Comparison of ENCODE assay signal across 25 mouse cellular contexts in genomic region chr1:125156093-125156492, GRCm38 (mm10).
"Had no signal": no experiment of that assay in that cellular context is flagged by ENCODE, and none has a peak within 500 bp of the region (broad histone marks: within the 10 kb centered on the region; RNA-seq: fewer than 3 reads in every experiment).

No protein-coding gene starts in this region.

- H3K27ac ChIP-seq: embryonic facial prominence, embryonic 10.5 days; embryonic facial prominence, embryonic 12.5 days; embryonic facial prominence, embryonic 13.5 days; embryonic facial prominence, embryonic 15.5 days; forebrain, embryonic 10.5 days; forebrain, embryonic 12.5 days; forebrain, embryonic 13.5 days; forebrain, embryonic 15.5 days; gastrocnemius, adult 2 months; heart, adult 2 months; heart, embryonic 10.5 days had no signal

- H3K9me3 ChIP-seq: embryonic facial prominence, embryonic 12.5 days; embryonic facial prominence, embryonic 13.5 days; embryonic facial prominence, embryonic 15.5 days; forebrain, embryonic 10.5 days; forebrain, embryonic 12.5 days; forebrain, embryonic 13.5 days; forebrain, embryonic 15.5 days; heart, embryonic 10.5 days had no signal

- H3K4me1 ChIP-seq: embryonic facial prominence, embryonic 10.5 days; embryonic facial prominence, embryonic 12.5 days; embryonic facial prominence, embryonic 13.5 days; embryonic facial prominence, embryonic 15.5 days; forebrain, embryonic 10.5 days; forebrain, embryonic 12.5 days; forebrain, embryonic 13.5 days; forebrain, embryonic 15.5 days; heart, embryonic 10.5 days had no signal

- H3K27me3 ChIP-seq: embryonic facial prominence, embryonic 12.5 days; embryonic facial prominence, embryonic 13.5 days; embryonic facial prominence, embryonic 15.5 days; forebrain, embryonic 12.5 days; forebrain, embryonic 13.5 days; forebrain, embryonic 15.5 days had no signal

- DNase-seq: cerebellum, adult 9-11 months; cerebellum, postnatal 10 days; cerebellum, postnatal 14 days; cerebellum, postnatal 25 days; cerebellum, postnatal 36 days; embryo, embryonic 11 days; forebrain, postnatal 0 days; gastrocnemius, adult 2 months; gastrocnemius, postnatal 10 days; gastrocnemius, postnatal 14 days; gastrocnemius, postnatal 25 days; gastrocnemius, postnatal 36 days; heart, adult 11 months; heart, adult 18-20 months; heart, adult 2 months had no signal

- H3K36me3 ChIP-seq: embryonic facial prominence, embryonic 10.5 days; embryonic facial prominence, embryonic 12.5 days; embryonic facial prominence, embryonic 13.5 days; embryonic facial prominence, embryonic 15.5 days; forebrain, embryonic 10.5 days; forebrain, embryonic 12.5 days; forebrain, embryonic 15.5 days; heart, embryonic 10.5 days had no signal

- H3K4me3 ChIP-seq: embryonic facial prominence, embryonic 10.5 days; embryonic facial prominence, embryonic 12.5 days; embryonic facial prominence, embryonic 13.5 days; embryonic facial prominence, embryonic 15.5 days; erythroblast, embryonic 14.5 days; forebrain, embryonic 10.5 days; forebrain, embryonic 12.5 days; forebrain, embryonic 13.5 days; forebrain, embryonic 15.5 days; gastrocnemius, adult 2 months; heart, adult 2 months; heart, embryonic 10.5 days had no signal

- H3K4me2 ChIP-seq: embryonic facial prominence, embryonic 12.5 days; embryonic facial prominence, embryonic 13.5 days; embryonic facial prominence, embryonic 15.5 days; forebrain, embryonic 12.5 days; forebrain, embryonic 13.5 days; forebrain, embryonic 15.5 days had no signal

- H3K9ac ChIP-seq: embryonic facial prominence, embryonic 12.5 days; embryonic facial prominence, embryonic 13.5 days; embryonic facial prominence, embryonic 15.5 days; forebrain, embryonic 12.5 days; forebrain, embryonic 13.5 days; forebrain, embryonic 15.5 days; forebrain, postnatal 0 days had no signal
